Mouse (Mus musculus): ENCODE data around the gene Antxr1. TPM values are rescaled to one million over a fixed set of nuclear protein-coding genes. Genes with fewer than 3 reads are reported as not detected.

The Antxr1 gene
- polyA plus RNA-seq, 1 experiment from 2014 or later = 29.1 TPM

DNA sequence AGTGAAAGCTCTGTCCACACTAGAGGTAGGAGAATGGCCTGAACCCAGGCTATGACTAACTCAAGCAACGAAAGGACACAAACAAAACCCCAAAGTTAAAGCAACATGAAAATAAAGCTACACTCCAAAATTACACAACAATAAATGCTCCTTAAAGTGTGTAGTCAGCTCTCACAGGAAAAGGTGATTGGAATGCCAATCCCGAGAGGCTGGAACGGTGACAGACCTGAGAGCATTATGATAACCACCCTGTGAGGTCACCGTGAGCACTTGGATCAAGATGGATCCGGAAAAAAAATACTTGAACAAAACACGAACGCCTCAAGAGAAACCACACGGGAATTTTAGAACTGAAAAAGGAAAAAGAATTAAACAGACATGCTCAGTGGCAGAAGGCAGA lies 31.1 kb downstream of the Antxr1 start:
- 85% methylated on average over 8 of the region's 8 CpGs for WGBS
- Histone ChIP-seq H3K4me2 (ENCODE audit: low read depth, low read length) (no peak overlapping the region), H3K9me3 (ENCODE audit: control insufficient read depth, low read length) (no peaks in the 10 kb centered on the region), H3K9ac (ENCODE audit: low read depth, low read length) (no peak overlapping the region), H3K27ac (replicated peaks; ENCODE audit: low read depth, low read length) (no peak overlapping the region), H3K27me3 (replicated peaks; ENCODE audit: control insufficient read depth, insufficient read depth, low read length) (no peaks in the 10 kb centered on the region), H3K4me3 (ENCODE audit: low read depth, low read length) (no peak overlapping the region), H3K36me3 (ENCODE audit: control insufficient read depth, insufficient read depth, low read length) (peaks cover 56% of the 10 kb centered on the region), H3K4me1 (ENCODE audit: control insufficient read depth, insufficient read depth, low read length) (peaks cover 20% of the 10 kb centered on the region; the same call in 1 of the 2 replicates)
- ATAC-seq (ENCODE audit: low read depth) (no peak), DNase-seq (ENCODE audit: low spot score) (no peak)

DNA sequence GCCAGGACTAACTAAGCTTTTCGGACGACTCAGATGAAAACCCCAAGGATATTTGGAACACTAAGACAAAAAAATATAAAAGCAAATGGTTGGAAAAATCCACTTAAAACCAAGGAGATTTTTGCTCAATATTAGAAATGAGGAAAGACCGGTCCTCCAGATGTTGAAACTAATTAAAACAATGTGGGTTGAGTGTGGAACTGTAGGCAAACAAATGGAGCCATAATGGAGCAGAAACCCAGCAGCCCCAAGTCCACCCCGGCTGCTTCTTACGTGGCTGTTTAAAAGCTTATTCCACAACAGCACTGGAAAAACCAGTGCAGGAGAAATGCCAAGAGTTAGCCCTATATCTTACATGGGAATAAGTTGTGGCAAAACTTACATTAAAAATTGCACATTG lies 32.9 kb downstream of the Antxr1 start:
- peaks cover 24% of the 10 kb centered on the region; the same call in 1 of the 2 replicates for H3K4me1 ChIP-seq (ENCODE audit: control insufficient read depth, insufficient read depth, low read length)
- no peaks in the 10 kb centered on the region for H3K9me3 ChIP-seq (ENCODE audit: control insufficient read depth, low read length)
- 30% methylated on average over 5 of the region's 5 CpGs for WGBS
- H3K9ac ChIP-seq (ENCODE audit: low read depth, low read length) = no peak overlapping the region; the same call in 1 of the 2 replicates
- no peak overlapping the region for H3K4me3 ChIP-seq (ENCODE audit: low read depth, low read length)
- ATAC-seq (ENCODE audit: low read depth) (no peak), DNase-seq (ENCODE audit: low spot score) (peak; percentile 65)
- peaks cover 40% of the 10 kb centered on the region for H3K36me3 ChIP-seq (ENCODE audit: control insufficient read depth, insufficient read depth, low read length)
- H3K27ac ChIP-seq (replicated peaks; ENCODE audit: low read depth, low read length) = peak overlapping the region; percentile 65
- H3K4me2 ChIP-seq (ENCODE audit: low read depth, low read length) = peak overlapping the region; percentile 10; the same call in 1 of the 2 replicates
- no peaks in the 10 kb centered on the region for H3K27me3 ChIP-seq (replicated peaks; ENCODE audit: control insufficient read depth, insufficient read depth, low read length)

DNA sequence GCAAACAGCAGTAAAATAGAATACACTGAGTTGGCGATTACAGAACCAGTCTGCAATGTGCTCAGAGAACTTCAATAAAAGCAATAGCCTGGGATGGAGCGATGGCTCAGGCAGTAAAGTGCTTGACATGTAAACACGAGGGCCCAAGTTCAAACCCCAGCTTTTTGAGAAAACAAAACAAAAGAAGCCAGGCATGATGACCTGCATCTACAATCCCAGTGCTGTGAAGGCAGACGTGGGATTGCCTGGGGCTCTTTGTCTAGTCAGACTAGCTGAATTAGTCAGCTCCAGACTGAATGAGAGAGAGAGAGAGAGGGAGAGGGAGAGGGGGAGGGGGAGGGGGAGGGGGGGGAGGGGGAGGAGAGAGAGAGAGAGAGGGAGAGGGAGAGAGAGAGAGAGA lies 33.6 kb downstream of the Antxr1 start:
- Histone ChIP-seq H3K27me3 (replicated peaks; ENCODE audit: control insufficient read depth, insufficient read depth, low read length) (no peaks in the 10 kb centered on the region), H3K27ac (replicated peaks; ENCODE audit: low read depth, low read length) (no peak overlapping the region), H3K9ac (ENCODE audit: low read depth, low read length) (no peak overlapping the region), H3K36me3 (ENCODE audit: control insufficient read depth, insufficient read depth, low read length) (peaks cover 34% of the 10 kb centered on the region), H3K4me1 (ENCODE audit: control insufficient read depth, insufficient read depth, low read length) (peaks cover 24% of the 10 kb centered on the region; the same call in 1 of the 2 replicates), H3K4me2 (ENCODE audit: low read depth, low read length) (no peak overlapping the region), H3K4me3 (ENCODE audit: low read depth, low read length) (no peak overlapping the region), H3K9me3 (ENCODE audit: control insufficient read depth, low read length) (no peaks in the 10 kb centered on the region)
- WGBS = 41% methylated on average over 4 of the region's 4 CpGs
- ATAC-seq (ENCODE audit: low read depth) = no peak
- DNase-seq (ENCODE audit: low spot score) = no peak

DNA sequence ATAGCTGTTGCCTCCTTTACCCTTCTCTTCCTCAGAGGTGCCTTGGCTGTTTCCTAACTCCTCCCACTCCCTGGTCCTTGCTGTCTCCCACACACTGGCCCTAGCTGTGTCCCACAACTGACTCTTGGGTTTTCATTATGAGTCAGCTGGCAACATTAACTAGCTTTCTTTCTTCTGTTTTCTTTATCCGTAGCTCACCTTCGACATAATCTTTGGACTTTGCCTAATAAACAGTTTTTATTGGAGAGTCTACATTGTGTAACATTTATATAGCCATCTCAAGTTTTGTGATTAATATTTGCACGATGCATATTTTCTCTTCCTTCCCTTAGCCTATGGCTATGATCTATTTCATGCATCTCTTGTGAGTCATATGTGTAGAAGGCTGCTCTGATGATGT lies 40.7 kb downstream of the Antxr1 start:
- 90% methylated on average over 3 of the region's 3 CpGs for WGBS
- no peak overlapping the region for H3K27ac ChIP-seq (replicated peaks; ENCODE audit: low read depth, low read length)
- H3K4me1 ChIP-seq (ENCODE audit: control insufficient read depth, insufficient read depth, low read length) = peaks cover 7% of the 10 kb centered on the region; the same call in 1 of the 2 replicates
- H3K9ac ChIP-seq (ENCODE audit: low read depth, low read length) = no peak overlapping the region
- H3K9me3 ChIP-seq (ENCODE audit: control insufficient read depth, low read length) = no peaks in the 10 kb centered on the region
- ATAC-seq (ENCODE audit: low read depth) (no peak), DNase-seq (ENCODE audit: low spot score) (no peak)
- H3K36me3 ChIP-seq (ENCODE audit: control insufficient read depth, insufficient read depth, low read length) = peaks cover 35% of the 10 kb centered on the region
- no peaks in the 10 kb centered on the region for H3K27me3 ChIP-seq (replicated peaks; ENCODE audit: control insufficient read depth, insufficient read depth, low read length)
- no peak overlapping the region for H3K4me3 ChIP-seq (ENCODE audit: low read depth, low read length)
- H3K4me2 ChIP-seq (ENCODE audit: low read depth, low read length) = no peak overlapping the region

DNA sequence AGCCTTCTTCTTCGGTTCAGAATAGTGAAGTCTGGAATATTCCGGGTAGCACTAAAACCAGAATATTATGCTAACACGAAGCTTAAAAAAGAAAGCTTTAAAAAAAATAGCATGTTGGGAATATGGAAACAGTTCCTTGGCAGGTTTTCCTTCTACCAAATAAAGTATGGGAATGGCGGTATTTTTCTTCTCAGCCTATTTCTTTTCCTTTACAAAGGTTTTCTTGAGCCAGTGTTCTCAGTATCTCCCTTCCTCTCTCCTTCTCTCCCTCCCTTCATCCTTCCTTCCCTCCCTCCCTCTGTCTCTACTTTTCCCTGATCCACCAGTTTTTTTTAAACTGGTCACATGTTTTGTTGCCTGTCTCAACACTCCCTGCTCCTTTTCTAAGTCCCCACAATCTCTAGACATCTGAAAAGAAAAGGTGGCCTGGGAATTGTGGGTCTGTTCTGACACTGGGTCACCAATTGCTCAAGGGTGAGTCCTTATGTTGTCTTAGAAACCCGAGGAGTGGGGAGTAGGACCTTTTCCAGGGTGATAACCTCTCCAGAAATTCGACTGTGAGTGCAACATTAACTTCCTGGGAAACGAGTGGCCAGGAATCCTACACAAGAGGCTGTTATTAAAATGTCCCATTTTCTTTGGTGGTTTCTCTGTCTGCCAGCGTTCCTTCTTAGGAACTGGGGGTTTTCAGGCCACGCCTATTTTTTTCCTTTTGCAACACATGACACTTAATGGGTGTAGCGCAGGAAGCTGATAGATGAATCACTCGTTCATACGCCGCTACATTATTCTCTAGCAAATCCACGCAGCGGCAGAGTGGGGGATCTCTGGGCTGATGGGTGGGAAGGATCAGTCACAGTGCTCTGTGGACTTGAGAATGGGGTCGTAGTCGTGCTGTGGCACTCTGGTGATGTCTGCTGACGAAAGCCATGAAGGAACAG lies 42.4 kb downstream of the Antxr1 start:
- no peak for ATAC-seq (ENCODE audit: low read depth)
- H3K4me2 ChIP-seq (ENCODE audit: low read depth, low read length) = no peak overlapping the region
- H3K36me3 ChIP-seq (ENCODE audit: control insufficient read depth, insufficient read depth, low read length) = peaks cover 41% of the 10 kb centered on the region
- DNase-seq (ENCODE audit: low spot score) = no peak
- 79% methylated on average over 18 of the region's 18 CpGs for WGBS
- H3K9me3 ChIP-seq (ENCODE audit: control insufficient read depth, low read length) = no peaks in the 10 kb centered on the region
- no peak overlapping the region for H3K9ac ChIP-seq (ENCODE audit: low read depth, low read length)
- no peaks in the 10 kb centered on the region for H3K4me1 ChIP-seq (ENCODE audit: control insufficient read depth, insufficient read depth, low read length)
- H3K27me3 ChIP-seq (replicated peaks; ENCODE audit: control insufficient read depth, insufficient read depth, low read length) = no peaks in the 10 kb centered on the region
- H3K27ac ChIP-seq (replicated peaks; ENCODE audit: low read depth, low read length) = no peak overlapping the region
- H3K4me3 ChIP-seq (ENCODE audit: low read depth, low read length) = no peak overlapping the region

DNA sequence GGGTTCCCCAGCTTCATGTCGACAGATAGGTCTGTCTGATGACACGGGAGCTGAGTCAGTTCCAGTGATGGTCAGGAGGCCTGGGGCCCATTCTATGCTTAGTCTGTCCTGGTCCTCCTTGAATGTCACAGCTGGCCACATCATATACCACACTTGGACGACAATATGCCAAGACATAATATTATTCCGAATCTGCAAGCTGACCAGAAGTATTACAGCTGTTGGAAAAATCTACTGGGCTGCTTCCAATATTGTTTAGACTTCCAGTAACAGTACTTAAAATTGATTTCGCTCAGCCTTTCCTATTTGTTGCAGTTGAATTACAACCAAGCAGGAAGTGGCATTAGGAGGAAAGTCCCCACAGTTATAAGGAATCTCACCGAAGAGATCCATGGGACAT lies 48.4 kb downstream of the Antxr1 start:
- H3K27me3 ChIP-seq (replicated peaks; ENCODE audit: control insufficient read depth, insufficient read depth, low read length) = no peaks in the 10 kb centered on the region
- ATAC-seq (ENCODE audit: low read depth) (no peak), DNase-seq (ENCODE audit: low spot score) (no peak)
- no peak overlapping the region for H3K4me2 ChIP-seq (ENCODE audit: low read depth, low read length)
- H3K9me3 ChIP-seq (ENCODE audit: control insufficient read depth, low read length) = no peaks in the 10 kb centered on the region
- 81% methylated on average over 6 of the region's 6 CpGs for WGBS
- H3K27ac ChIP-seq (replicated peaks; ENCODE audit: low read depth, low read length) = no peak overlapping the region
- peaks cover 14% of the 10 kb centered on the region for H3K4me1 ChIP-seq (ENCODE audit: control insufficient read depth, insufficient read depth, low read length)
- H3K4me3 ChIP-seq (ENCODE audit: low read depth, low read length) = no peak overlapping the region
- peaks cover 53% of the 10 kb centered on the region for H3K36me3 ChIP-seq (ENCODE audit: control insufficient read depth, insufficient read depth, low read length)
- no peak overlapping the region for H3K9ac ChIP-seq (ENCODE audit: low read depth, low read length)

DNA sequence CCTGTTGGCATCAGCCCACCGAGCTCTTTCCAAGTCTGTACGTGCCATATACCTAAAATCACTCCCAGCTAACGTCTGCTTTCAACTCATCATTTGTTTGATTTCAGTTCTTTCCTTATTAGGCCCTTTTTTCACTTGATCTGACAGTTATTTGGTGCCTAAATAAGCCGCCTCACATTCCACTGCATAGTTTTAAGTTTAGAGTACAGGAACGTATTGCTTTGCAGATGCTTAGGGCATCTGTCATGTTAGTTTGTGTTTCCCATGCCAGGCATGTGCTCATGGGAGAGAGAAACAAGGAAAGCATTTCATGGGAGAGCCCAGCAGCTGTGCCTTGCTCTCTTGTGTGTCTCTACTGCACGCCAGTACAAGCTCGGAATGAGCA lies 50.3 kb downstream of the Antxr1 start:
- no peaks in the 10 kb centered on the region for H3K9me3 ChIP-seq (ENCODE audit: control insufficient read depth, low read length)
- WGBS = 55% methylated on average over 7 of the region's 7 CpGs
- H3K36me3 ChIP-seq (ENCODE audit: control insufficient read depth, insufficient read depth, low read length) = peaks cover 54% of the 10 kb centered on the region
- no peak overlapping the region; the same call in 1 of the 2 replicates for H3K27ac ChIP-seq (replicated peaks; ENCODE audit: low read depth, low read length)
- H3K4me3 ChIP-seq (ENCODE audit: low read depth, low read length) = no peak overlapping the region
- no peaks in the 10 kb centered on the region for H3K27me3 ChIP-seq (replicated peaks; ENCODE audit: control insufficient read depth, insufficient read depth, low read length)
- H3K4me1 ChIP-seq (ENCODE audit: control insufficient read depth, insufficient read depth, low read length) = peaks cover 23% of the 10 kb centered on the region
- ATAC-seq (ENCODE audit: low read depth) = no peak; the same call in 1 of the 2 replicates
- H3K4me2 ChIP-seq (ENCODE audit: low read depth, low read length) = no peak overlapping the region
- DNase-seq (ENCODE audit: low spot score) = no peak
- H3K9ac ChIP-seq (ENCODE audit: low read depth, low read length) = no peak overlapping the region

DNA sequence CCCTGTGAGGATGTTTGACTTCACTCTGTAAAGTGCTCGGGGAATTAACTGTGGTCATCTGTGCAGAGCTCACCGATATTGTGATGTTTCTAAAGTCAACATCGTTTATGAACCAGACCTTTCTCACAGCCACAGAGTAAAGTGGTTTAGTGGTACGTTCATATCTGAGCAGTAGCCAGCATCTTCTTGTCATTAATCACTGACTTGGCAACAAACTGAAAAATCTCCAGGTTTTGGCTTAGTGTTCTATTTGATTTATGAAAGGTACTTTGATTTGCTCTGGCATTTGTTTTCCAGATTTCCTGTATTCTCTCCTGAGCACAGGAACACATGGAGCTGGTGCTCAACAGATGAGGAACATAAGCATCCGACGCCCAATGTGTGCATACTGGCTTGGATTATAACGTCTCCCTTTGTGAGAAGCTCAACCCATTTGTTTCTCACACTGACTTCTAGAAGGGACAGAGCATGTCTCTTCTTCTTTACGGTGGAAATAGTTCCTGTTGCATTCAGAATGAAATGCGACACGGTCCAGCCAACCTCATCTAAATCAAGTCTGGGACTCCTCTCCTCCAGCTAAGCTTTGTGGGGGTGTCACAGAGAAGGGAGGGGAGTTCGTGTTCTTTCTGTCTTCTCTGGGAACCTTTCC lies 50.8 kb downstream of the Antxr1 start:
- DNase-seq (ENCODE audit: low spot score) = peak; percentile 68

More for the DNA sequence above, 50.8 kb downstream of the Antxr1 start:
- Histone ChIP-seq H3K4me1 (ENCODE audit: control insufficient read depth, insufficient read depth, low read length) (peaks cover 23% of the 10 kb centered on the region), H3K27me3 (replicated peaks; ENCODE audit: control insufficient read depth, insufficient read depth, low read length) (no peaks in the 10 kb centered on the region), H3K9me3 (ENCODE audit: control insufficient read depth, low read length) (no peaks in the 10 kb centered on the region), H3K4me3 (ENCODE audit: low read depth, low read length) (no peak overlapping the region), H3K9ac (ENCODE audit: low read depth, low read length) (no peak overlapping the region), H3K27ac (replicated peaks; ENCODE audit: low read depth, low read length) (no peak overlapping the region; the same call in 1 of the 2 replicates), H3K4me2 (ENCODE audit: low read depth, low read length) (no peak overlapping the region), H3K36me3 (ENCODE audit: control insufficient read depth, insufficient read depth, low read length) (peaks cover 56% of the 10 kb centered on the region)
- 58% methylated on average over 11 of the region's 11 CpGs for WGBS
- no peak for ATAC-seq (ENCODE audit: low read depth)
